Mouse (Mus musculus) MEL (cell line): ENCODE data around the gene Gm14444.
"Not testable (repeated sequence)": the region's sequence is repeated elsewhere in the genome, so short reads cannot be mapped to it uniquely, and the experiment has no call there.

Experiments
- BHLHE40 ChIP-seq: IDR thresholded peaks from 2 replicates; pipeline ENCODE4 v1.6.1; 2012; ENCODE audit warnings: low read depth, mild to moderate bottlenecking, inconsistent platforms, low read length, improper control_type of control experiment, borderline replicate concordance
- CTCF ChIP-seq, 3 experiments: IDR thresholded peaks in 2 of 3; conservative IDR thresholded peaks in 1 of 3; 2 replicates each; pipeline ENCODE4 v1.5.1; 2011 to 2012; ENCODE audit warnings: low read length in 3 of 3, low read depth in 2 of 3, mild to moderate bottlenecking in 2 of 3, improper control_type of control experiment in 1 of 3, inconsistent platforms in 1 of 3, mixed read lengths in 1 of 3, moderate library complexity in 1 of 3; ENCODE audit not compliant: control insufficient read depth in 1 of 3, insufficient read depth in 1 of 3, poor library complexity in 1 of 3, severe bottlenecking in 1 of 3
- EP300 ChIP-seq, 2 experiments: IDR thresholded peaks; 2 replicates each; pipeline ENCODE4 v1.6.1; 2011; ENCODE audit warnings: improper control_type of control experiment in 2 of 2, low read length in 2 of 2, low read depth in 1 of 2, mild to moderate bottlenecking in 1 of 2
- HCFC1 ChIP-seq: IDR thresholded peaks from 2 replicates; pipeline ENCODE4 v1.6.1; 2012; ENCODE audit warnings: low read depth, mild to moderate bottlenecking, inconsistent platforms, low read length, improper control_type of control experiment, moderate library complexity
- MXI1 ChIP-seq: IDR thresholded peaks from 2 replicates; pipeline ENCODE4 v1.6.1; 2011; ENCODE audit warnings: mild to moderate bottlenecking, low read depth, low read length, improper control_type of control experiment
- SIN3A ChIP-seq: IDR thresholded peaks from 2 replicates; pipeline ENCODE4 v1.6.1; 2012; ENCODE audit warnings: low read length, improper control_type of control experiment, inconsistent platforms
- USF1 ChIP-seq: IDR thresholded peaks from 2 replicates; pipeline ENCODE4 v1.6.1; 2014; ENCODE audit warnings: low read depth, mild to moderate bottlenecking, inconsistent platforms, low read length, improper control_type of control experiment, moderate library complexity
- USF2 ChIP-seq, 2 experiments: IDR thresholded peaks; 2 replicates each; pipeline ENCODE4 v1.6.1; 2011 to 2012; ENCODE audit warnings: improper control_type of control experiment in 2 of 2, low read length in 2 of 2, borderline replicate concordance in 1 of 2, inconsistent platforms in 1 of 2, low read depth in 1 of 2, mild to moderate bottlenecking in 1 of 2; ENCODE audit not compliant: insufficient read depth in 1 of 2

GRCm38 (mm10) chr2:175067681-175068261, 57.7 kb downstream of the Gm14444 start, which contains the start of gene Gm14393:
- not testable (repeated sequence) for TF ChIP-seq USF2 (IDR thresholded peaks at IDR 0.05; ENCODE audit: borderline replicate concordance in 1 of 2, insufficient read depth in 1 of 2, low read depth in 1 of 2, low read length in 2 of 2); BHLHE40; CTCF (IDR thresholded peaks at IDR 0.05 in 2 of 3, conservative IDR thresholded peaks at IDR 0.05 in 1 of 3; ENCODE audit: control insufficient read depth in 1 of 3, insufficient read depth in 1 of 3, low read depth in 2 of 3, low read length in 3 of 3, poor library complexity in 1 of 3, severe bottlenecking in 1 of 3); MXI1; USF1; SIN3A; EP300 (IDR thresholded peaks at IDR 0.05; ENCODE audit: low read depth in 1 of 2, low read length in 2 of 2); HCFC1
